Mouse (Mus musculus): ENCODE measurements at regions not wholly inside any gene's neighbourhood (a gene's known extent, or its start where the extent isn't known, plus 50 kb on each side); places are given as distances from the start of the nearest gene placed in this dataset.

DNA sequence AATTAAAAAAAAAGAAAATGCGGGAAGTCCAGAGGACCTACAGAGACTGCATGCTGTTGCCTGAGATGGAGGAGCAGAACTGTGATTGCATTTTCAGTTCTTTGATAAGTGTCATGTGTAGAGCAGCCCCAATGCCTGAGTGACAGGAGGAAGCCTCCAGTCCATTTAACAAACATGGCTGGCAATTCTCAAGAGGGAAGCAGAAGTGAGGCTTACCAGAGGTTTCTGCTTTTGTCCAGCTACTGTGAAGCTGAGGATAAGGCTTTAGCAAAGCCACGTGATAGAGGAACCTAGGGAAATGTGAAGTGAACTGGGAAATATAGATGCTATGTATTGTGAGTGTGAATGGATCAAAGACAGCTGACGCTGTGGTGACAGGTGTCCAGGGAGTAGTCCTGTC, 56.6 kb downstream of the Sucnr1 start:
- no peak for DNase-seq

DNA sequence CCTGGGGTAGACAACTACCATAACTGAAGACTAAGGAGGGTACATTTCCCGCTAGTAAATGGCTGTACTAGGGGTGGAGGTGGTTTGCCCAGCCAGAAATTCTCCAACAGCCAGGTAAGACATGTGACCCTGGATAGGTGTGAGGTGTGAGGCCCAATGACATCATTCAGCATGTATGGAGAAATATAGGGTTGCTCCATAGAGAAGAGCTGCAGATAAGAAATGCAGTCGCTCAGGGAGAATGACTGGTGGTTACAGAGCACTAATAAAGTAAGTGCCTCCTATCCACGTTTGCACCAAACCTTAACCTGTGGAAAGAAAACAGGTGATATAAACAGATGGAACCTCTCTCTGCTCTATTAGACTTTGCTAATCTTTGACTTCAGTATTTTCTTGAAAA, 78.2 kb downstream of the Sucnr1 start:
- no peak for DNase-seq

DNA sequence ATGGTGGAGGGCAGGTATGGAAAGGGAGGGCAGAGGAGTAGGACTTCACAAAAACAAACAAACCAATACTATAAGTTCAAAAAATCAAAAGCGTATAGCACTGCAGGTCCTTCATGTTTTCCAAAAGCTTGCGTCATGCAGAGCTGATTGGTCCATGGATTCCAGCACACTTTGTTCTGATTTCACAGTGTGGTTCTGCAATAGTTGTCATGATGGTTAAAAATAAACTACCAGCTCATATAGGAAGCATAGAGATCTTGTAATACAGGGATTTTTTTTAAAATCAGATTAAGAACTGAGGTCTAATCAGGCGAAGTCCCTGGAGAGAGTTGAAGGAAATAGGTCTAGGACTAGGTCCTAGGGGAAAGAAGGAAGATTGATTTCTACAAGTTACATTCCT, 86.0 kb downstream of the Sucnr1 start:
- no peak for DNase-seq

DNA sequence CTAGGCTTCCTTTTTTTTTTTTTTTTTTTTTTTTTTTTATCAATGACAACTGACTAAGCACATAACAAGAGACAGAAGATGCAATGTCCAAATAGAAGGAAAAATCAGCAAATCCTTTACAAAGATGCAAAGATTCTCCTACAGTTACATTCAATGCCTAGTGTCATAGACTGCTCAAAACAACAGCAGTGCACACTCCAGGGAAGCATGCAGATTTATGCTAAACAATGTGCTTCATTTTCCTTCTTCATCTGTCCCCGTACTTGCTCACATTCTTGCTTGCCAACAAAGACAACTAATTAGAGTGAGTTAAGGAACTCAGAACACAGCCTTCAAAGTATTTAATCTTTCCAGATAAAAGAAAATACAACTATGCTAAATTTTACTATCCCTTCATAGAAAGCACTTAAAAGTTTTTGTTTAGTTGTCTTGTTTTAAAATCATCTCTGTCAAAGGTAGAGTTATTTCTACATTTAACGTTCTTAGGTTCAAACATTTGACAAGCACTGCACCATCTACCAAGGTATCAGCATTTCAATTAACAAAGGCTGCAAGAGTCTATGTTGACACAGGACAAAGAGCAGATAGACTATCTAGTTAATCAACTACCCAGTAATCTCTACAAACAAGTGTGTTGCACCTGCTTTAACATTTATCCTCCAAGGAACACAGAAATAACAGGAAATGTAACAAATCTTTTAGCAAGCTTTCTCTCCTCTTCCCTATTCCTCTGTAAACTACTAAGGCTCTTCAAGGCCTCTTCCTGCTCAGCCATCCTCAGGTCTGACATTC, 86.7 kb downstream of the Sucnr1 start:
- no peak for DNase-seq

DNA sequence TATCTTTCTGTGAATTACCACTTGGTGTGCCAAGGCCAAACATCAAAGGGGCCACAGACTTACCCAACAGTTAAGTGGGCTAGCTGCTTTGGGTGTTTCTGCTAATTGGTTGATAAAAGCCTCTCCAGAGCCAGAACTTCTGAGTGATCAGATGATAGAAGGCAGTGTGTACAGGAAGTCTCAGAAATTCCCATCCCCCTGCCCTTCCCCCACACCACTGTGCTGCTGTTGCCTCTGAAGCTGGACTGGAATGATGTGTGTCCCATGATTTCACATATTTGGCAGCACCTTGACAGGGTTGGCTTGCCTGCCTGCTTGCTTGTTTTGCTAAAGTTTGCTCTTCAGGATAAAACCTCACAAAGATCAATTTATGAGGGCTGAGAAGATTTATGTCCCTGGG, 87.9 kb downstream of the Sucnr1 start:
- DNase-seq: no peak

DNA sequence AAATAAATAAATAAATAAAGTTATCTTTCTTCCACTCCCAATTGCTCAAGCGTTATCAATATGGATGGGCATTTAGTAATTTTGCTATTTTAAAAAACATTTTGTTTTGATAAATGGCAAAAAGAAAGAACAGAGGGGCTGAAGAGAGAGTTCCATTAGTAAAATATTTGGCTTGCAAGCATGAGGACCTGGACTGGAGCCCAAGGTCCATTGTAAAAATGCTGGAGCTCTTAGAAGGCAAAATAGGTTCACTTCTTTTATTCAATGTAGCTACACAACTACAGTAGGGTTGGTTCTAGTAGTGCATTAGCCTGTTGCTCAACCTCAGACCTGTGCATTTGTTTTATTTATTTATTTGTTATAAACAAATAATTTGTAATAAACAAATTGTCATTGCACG, 102.8 kb downstream of the Sucnr1 start:
- no peak for DNase-seq

DNA sequence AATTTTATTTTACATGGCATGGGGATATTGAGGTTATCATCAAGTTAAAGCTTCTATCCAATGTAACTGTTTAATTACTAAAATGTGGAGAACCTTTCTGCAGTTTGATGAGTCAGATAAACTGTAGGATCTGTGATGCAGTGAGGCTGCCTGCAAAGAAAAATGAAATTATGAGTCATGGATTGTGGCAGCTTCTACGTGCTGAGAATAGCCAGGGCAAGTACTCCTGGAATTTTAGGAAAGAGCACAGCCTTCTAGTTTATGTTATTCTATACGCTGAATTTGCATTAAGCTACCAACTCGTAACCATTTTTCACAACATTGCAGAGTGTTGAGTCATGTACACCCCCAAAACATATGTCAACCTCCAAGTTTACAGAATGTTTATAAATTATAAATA, 114.4 kb downstream of the Sucnr1 start:
- no peak for DNase-seq

DNA sequence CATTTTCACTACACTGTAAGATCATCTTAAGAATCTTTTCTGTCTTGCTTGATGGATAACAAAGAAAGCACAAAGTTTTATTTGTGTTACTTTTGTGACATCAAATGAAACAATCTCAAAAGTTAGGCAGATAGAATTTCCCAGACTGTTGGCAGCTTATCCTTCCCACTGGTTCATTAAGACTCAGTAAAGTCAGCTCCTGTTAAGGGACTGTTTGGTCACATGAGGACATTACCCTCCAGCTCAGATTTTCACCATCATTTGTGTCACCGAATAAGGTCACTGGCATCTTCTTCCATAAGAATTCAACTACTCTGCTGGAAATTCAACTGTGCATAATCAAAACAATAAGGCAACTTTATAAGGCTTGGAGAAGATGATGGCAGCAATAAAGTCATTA, 126.3 kb downstream of the Sucnr1 start:
- no peak for DNase-seq

DNA sequence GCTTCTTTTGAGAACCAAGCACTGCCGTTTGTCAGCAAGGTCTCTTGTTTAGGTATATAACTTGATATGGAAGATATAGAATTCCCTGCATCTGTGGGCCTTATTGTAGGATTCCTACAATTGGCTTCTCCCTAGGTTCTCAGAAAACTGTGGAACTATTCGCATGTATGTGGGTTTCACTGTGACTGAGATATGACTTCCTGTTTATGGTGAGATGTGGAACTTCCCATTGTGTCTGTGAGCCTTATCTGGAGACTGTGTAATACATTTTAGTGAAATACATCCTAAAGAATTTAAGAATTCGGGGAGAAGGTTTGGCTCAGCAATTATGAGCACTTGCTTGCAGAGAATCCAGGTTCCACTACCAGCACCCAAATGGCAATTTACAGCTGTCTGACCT, 137.3 kb downstream of the Sucnr1 start:
- no peak for DNase-seq

DNA sequence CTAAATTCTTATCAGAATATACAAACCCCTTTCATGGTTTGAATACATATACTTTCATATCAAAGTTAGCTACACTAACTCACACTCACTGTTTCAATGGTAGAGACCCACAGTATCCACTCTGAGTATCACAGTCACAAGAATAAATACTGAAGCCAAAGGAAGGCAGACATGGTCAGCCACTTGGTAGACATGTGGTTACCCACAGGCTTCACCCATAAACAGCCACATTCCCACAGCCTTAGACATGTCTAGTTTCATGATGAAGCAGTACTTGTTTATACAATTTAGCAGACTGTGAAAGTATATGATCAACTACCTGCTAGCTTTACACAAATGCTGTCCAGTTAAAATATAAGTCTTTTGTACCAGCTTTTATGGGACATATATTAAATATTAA, 159.0 kb downstream of the Sucnr1 start:
- DNase-seq: no peak

DNA sequence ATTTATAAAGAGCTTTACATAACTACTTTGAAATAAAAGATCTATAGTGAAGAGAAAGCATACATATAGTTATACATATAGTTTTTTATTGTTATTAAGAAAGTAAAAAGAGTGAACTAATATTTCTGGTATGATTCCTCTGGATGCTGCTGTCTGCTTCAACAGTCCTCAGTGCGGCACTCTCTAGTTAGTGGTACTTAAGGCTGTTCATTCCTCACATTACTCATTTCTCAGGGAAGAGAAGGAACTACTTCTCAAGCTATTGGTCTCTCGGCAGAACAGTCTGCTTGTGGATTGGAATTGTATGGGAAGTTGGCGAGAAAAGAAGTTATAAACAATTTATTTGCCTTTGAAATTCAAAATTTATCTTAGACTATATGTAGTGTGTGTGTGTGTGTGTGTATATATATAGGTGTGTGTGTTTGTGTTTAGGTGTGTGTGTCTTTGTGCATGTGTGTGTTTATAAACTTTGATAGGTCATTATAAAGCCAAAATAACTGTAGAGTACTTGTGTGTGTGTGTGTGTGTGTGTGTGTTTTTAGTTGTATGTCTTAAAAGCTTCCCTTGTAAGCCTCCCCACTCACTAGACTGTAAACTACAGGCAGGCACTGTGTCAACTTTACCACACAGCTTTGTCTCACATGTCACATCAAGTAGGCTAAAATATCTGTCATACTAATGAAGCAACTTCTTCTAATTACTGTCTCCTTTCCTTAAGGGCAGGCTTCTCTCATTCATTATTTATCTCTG, 185.2 kb downstream of the Sucnr1 start:
- no peak for DNase-seq

DNA sequence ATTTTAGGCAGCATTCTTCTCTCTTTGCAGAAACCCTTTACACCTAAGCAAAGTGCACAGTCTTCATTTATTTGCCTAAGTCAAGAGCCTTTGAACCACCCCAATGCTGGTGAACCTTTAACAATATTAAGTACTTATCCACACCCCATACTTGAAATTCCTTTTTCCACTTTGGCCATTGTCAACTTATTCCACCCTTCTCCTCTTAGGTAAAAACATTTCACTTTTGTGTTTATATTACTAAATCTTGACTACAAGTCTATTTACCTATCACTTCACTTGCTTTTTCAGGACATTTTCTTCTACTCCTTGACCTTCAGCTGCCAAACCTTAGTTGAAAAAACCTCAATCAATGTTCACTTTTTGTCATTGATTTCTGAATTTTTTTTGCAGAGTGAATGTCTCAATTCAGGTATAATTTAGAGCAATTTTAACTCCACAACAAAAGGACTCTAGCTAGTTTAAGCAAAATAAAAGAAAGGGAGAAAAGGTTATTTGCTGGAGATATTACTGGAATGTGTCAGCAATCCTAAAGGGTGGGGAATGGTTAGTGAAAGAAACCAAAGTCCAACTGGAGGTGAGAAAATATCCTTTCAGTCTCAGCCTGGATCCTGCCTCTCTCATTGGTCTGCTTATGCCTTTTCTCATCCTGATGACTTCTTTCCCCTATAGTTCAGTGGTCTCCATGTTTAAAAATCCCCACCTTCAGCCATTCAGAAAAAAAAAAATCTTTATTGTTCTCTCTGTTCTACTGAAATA, 185.9 kb downstream of the Sucnr1 start:
- no peak for DNase-seq

DNA sequence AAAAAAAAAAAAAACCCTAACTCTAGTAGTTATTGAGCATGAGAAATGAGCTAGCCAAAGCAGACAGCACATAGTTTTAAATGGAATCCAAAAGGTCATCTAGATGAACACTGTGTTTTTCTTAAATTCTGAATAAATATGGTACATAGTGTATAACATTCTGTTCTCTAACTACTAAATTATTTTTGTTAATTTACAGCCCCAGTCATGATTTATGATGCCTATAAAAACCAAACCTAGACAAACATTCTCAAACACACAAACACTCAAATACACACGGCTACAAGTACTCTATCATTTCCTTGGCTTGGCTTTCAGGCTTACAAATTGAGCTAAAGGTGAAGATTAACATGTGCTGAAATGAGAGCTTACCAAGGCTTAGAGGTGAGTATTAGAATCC, 188.8 kb downstream of the Sucnr1 start:
- DNase-seq: no peak

DNA sequence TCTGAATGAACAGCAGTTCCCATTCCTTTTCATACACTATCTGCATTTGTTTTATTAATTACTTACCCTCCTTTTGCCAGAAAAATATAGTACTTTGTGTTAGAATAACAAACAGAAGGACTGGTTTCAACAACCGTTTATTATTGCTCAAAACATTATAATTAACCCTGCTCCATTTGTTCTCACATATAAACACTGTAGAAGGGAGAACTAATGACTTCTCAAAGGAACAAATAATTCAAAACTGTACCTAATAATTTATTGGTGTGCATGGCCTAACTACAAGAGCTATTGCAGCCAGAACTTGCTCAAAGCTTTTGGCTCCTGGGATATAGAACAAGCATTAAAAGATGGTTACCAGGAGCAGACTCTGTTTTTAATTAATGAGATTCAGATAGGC, 192.1 kb downstream of the Sucnr1 start:
- DNase-seq: no peak

DNA sequence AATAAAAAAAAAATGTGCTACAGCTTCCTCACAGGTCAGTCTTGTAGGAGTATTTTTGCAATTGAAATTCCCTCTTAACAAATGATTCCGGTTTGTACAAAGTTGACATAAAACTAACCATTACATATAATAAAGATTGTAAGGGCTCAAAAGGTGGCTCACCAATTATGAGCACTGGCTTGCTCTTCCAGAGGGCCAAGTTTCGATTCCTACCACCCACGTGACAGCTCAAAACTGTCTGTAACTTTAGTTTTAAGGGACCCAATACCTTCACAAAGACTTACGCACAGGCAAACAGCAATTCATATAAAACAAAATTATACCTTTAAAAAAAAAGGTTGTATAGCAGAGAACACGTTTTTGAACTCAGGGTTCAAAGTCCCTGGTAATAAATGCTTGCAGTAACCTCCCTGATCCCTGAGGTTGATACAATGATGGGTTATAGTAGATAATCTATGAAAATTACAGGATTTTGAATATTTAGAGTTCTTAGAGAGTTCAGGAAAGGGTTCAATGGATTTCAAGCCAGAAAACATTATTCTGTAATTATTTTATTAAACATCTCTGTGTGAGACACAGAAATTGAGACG, 193.7 kb downstream of the Sucnr1 start:
- no peak for DNase-seq

DNA sequence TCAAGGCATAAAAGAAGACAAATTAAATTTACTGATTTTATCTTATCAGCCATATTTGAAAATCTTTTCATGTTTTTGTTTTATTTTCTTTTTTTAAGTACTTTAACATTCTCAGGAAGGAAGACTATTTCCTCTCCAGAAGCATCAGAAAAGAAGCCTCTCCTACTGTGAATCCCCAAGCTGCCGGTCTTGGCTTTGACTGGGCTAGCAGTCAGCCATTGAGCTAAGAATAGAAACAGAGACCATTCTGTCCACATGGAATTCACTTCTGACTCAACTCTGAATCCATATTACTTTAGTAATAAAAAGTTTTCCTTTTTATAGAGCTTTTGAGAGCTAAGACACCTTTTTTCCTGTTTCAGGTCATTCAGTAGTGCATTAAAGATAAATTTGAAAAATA, 194.8 kb upstream of the Mbnl1 start:
- DNase-seq: peak; percentile 21 to 43

DNA sequence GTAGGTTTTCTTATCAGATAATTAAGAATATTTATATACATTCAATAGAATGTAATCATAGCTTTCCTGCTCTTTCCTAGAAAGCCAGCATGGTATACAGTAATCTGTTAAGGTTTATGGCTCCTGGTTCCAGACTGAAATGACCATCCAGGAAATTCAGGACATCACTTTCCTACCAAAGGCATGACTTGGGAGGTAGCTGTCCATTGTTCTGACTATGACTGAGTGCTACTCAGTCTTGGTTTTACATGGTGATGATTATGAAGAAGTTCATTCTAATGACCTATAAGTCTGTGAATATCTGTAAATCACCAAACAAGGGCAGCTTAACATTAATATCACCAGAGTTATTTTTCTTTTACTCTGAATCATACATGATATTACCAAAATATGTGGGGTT, 191.4 kb upstream of the Mbnl1 start:
- no peak for DNase-seq

DNA sequence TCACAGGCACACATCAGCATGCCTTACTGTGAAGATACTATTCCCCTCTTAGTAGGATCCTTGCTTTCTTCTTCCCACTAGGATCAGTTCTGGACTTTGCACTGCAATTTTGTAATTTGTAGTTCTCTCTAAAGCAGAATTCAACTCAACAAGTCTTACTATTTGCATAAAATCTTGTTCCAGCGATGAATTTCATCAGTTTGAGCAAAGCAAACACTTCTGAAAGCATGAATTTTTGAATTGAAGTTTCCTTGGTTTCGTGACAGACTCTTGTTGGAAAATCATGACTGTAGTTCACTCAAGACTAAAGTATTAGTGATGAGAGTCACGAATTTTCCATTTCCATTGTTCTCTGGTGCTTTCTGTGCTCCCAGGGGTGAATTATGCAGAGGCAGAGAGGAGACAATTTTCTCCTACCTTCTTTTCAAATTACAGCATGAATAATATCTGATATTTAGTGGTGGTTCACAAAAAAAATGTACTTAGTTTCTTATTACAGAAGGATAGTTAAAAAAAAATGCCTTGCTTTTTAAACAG, 190.6 kb upstream of the Mbnl1 start:
- no peak for DNase-seq

DNA sequence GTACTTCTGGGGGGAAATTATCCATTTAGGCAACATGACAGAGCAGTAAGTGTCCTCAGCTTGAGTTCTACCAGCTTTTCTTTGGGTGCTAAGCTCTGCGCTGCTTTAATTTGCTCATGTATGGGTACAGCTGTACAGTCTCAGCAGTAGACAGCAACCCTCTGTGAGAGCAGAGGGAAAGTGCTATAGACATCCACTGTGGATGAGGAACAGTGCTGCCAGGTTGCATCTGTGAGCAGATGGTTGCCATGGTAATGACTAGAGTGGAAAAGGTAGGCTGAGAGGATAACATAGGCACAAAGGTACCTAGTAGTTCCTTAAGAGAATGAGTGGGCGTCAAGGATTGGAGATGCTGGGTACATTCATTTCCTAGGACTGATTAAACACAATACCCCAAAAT, 180.5 kb upstream of the Mbnl1 start:
- peak; percentile 10 to 33 for DNase-seq

DNA sequence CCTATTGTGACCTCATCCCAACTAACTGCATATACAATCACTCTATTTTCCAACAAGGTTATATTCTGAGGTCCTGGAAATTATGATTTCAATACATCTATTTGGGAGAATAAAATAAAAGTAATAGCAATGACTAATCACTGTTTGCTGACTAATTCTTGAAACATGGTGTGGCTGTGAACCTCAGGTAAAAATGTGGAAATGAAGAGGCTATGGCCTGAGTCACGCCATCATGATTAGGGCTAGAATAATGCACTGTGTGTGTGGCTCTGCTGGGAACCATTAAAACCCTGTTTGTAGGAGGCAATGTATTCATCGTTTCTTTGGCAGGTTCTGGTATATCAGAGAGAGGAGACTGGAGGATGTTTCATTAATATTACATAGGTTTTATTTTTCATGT, 179.7 kb upstream of the Mbnl1 start:
- DNase-seq: no peak

DNA sequence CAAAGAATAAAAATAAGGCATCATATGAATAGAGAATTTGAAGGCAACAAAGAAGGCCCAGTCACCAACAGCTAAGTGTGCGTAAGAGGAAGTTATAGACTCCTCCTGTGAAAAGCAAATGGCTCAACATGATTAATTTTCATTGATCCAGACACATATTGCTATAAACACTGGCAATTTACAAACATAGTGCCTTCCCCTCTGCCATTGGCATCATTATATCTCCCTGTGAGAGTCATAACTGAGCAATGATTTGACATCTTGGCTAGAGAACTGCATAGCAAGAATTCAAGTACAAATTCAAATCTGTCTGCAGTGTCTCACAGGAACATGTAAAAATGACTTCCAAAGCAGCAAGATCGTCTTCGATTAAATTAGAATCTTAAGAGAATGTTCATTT, 167.2 kb upstream of the Mbnl1 start:
- DNase-seq: no peak

DNA sequence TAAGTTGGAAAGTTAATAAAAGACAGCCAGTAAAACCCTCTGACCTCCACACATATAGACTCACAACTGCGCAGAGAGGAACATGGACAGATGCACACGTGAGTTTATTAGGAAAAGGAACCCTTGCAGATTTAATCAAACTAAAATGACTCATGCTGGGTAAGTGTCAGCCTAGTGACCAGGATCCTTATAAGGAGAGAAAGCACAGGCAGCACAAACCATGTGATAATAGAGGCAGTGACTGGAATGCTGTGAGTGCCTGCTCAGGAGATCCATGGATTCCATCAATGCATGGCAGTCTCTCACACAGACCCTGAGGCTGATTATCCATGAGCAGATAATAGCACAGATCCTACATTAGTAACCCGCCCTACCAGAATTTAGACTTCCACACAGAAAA, 162.2 kb upstream of the Mbnl1 start:
- DNase-seq: no peak

DNA sequence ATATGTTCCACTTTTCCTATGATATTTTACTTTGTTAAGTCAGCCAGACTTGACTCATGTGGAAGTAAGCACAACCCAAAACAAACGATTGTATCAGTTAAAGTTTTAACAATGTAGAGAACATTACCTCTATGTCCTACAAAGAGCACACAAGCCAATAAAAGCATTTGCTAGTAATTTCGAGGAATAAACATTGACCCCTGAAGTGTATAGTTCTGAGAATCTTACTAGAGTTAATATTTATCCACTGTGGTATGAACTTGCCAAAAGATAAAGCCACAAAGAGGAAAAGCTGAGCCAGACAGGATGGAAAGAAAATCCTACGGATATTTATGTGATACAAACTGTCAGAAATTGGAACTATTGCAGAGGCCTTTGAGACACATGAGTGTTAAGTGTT, 161.5 kb upstream of the Mbnl1 start:
- no peak for DNase-seq

Measured in cerebellum, postnatal 25 days (tissue).